ENCODE assay signal across 8 mouse cellular contexts in the genomic region with DNA sequence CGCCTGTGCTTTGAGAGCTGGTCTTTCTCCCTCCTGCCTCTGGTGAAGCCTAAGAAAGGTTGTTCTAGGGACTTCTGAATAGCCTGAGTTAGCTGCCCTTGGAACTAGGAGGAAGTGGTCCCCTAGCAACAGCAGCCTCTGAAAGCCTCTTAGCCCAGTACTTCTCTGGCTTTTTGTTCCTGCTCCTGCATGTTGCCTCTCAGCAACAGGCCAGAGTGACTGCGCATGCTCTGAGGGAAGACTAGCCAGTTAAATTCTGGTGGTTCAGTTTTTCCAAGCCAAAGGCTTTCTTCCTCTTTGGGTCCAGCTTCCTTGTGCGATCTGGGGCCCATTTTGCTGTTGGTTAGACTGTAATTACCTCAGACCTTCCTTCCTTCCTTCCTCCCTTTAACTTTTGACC.
DNase-seq lines count a peak whose midpoint lies in the region; TF ChIP-seq lines count a peak whose summit lies in the region.

No protein-coding gene starts in this region.

- DNase-seq in kidney, adult 2 months: peak; percentile 51
- DNase-seq in kidney, adult 18-20 months: no peak
- DNase-seq in frontal cortex, adult 2 months (ENCODE audit: extremely low spot score in 1 of 2, low spot score in 1 of 2): peak; percentile 38 to 60
- peak; percentile 46 to 78 for DNase-seq in layer of hippocampus, adult 2 months (ENCODE audit: low spot score in 2 of 2)
- DNase-seq in lung, postnatal 25 days (ENCODE audit: low spot score): peak; percentile 69
- peak; percentile 49 for DNase-seq in thymus, postnatal 14 days
- no peak for DNase-seq in cerebellum, postnatal 14 days
- no peak for DNase-seq in B cell, adult 2 months

- H3K27me3 ChIP-seq in kidney, adult 2 months (replicated peaks; ENCODE audit: control insufficient read depth, insufficient read depth, low read length): no peaks in the 10 kb centered on the region

- no peak for TF ChIP-seq POLR2A in kidney, adult 2 months (IDR thresholded peaks at IDR 0.05; ENCODE audit: low read depth, low read length)

- TF ChIP-seq CTCF in kidney, adult 2 months (conservative IDR thresholded peaks at IDR 0.05; ENCODE audit: insufficient read depth, insufficient read length, low read depth, low read length): no peak
- no peak for TF ChIP-seq CTCF in layer of hippocampus, adult 2 months (conservative IDR thresholded peaks at IDR 0.05)

- H3K27ac ChIP-seq in kidney, adult 2 months (ENCODE audit: insufficient read depth, low read depth, low read length): no peak overlapping the region
- H3K27ac ChIP-seq in layer of hippocampus, adult 2 months: peak overlapping the region; percentile 69

- no peak overlapping the region for H3K4me3 ChIP-seq in kidney, adult 2 months (ENCODE audit: insufficient read depth, low read depth, low read length)
- H3K4me3 ChIP-seq in layer of hippocampus, adult 2 months: no peak overlapping the region

- no peaks in the 10 kb centered on the region for H3K36me3 ChIP-seq in kidney, adult 2 months (ENCODE audit: control insufficient read depth, insufficient read depth, low read length)

- 74% methylated on average over 3 of the region's 3 CpGs for WGBS in kidney, adult 2 months

- H3K4me1 ChIP-seq in kidney, adult 2 months (ENCODE audit: control insufficient read depth, insufficient read depth, low read length): peaks cover 4% of the 10 kb centered on the region

Comparison
In these comparisons a context has a peak if more than half of its experiments do, and no peak if none do; other contexts are left out.
1. DNase-seq: peak in kidney, adult 2 months (single experiment), frontal cortex, adult 2 months (2 of 2), layer of hippocampus, adult 2 months (2 of 2), lung, postnatal 25 days (single experiment) and thymus, postnatal 14 days (single experiment); none in kidney, adult 18-20 months (single experiment), cerebellum, postnatal 14 days (0 of 2) and B cell, adult 2 months (0 of 2).